Mouse (Mus musculus): Measurements from ENCODE around the gene Arid1b. TPM values are rescaled to one million over a fixed set of nuclear protein-coding genes. Genes with fewer than 3 reads are reported as not detected.
A peak's percentile ranks its signal among the peaks of the same experiment; 100 is the strongest.

Gene Arid1b
- polyA plus RNA-seq, 1 experiment from 2014 or later: 8.7 TPM

DNA sequence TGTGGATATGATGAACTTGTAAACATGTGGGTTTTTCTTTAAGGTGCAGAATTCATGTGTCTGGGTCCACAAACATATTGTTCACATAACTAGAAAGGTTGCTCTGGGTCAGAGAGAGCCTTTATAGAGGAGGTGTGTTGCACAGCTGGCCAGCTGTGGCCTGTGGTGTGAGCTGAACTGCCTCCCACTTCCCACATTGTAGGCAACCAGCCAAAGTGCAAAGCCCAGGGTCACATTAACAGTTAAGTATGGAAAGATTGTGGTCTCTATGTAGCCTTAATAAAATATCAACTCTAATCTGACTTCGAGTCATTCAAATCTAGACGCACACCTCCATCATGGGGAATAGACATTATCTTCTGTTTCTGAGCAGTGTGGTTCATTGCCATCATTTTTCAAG lies 203.0 kb downstream of the Arid1b start:
- WGBS: 94% methylated on average over 2 of the region's 2 CpGs
- H3K36me3 ChIP-seq (ENCODE audit: control insufficient read depth, insufficient read depth, low read length): no peaks in the 10 kb centered on the region
- no peak overlapping the region for H3K27ac ChIP-seq (replicated peaks in 1 of 2; ENCODE audit: control insufficient read depth in 1 of 2, insufficient read depth in 1 of 2, low read depth in 2 of 2, low read length in 2 of 2)
- H3K9ac ChIP-seq (ENCODE audit: low read length): no peak overlapping the region
- no peak for ATAC-seq (ENCODE audit: insufficient number of reproducible peaks, insufficient read depth, low FRiP score, low read depth)
- peaks cover 9 to 32% of the 10 kb centered on the region in 2 experiments for H3K4me1 ChIP-seq (ENCODE audit: control insufficient read depth in 2 of 2, insufficient read depth in 2 of 2, low read length in 2 of 2)
- H3K27me3 ChIP-seq (ENCODE audit: control insufficient read depth, insufficient read depth, low read length): no peaks in the 10 kb centered on the region
- H3K4me2 ChIP-seq (ENCODE audit: low read length): no peak overlapping the region
- no peak overlapping the region for H3K4me3 ChIP-seq (ENCODE audit: control insufficient read depth in 1 of 2, insufficient read depth in 1 of 2, low read depth in 1 of 2, low read length in 2 of 2)
- H3K9me3 ChIP-seq (ENCODE audit: control insufficient read depth, low read length): no peaks in the 10 kb centered on the region

DNA sequence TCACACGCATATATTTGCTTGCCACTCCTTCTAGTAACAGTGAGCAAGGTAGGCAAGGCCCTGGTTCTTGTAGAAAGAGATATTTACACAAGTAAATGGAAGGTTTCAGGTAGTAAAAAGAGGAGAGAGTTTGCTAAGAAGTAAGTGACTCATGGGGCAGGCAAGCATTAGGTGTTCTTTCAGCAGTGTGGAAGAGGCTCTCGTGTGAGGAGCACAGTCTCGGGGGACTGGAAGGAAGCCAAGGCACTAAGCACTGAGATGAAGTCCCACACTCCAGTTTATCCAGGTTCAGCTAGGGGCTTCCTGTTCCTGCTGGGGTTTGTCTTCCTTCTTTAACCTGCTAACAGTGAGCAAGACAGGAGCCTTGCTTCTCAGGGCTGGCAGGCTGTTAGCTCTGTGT lies 203.6 kb downstream of the Arid1b start:
- WGBS: 66% methylated on average over 3 of the region's 3 CpGs
- Histone ChIP-seq H3K9me3 (ENCODE audit: control insufficient read depth, low read length) (no peaks in the 10 kb centered on the region), H3K4me3 (ENCODE audit: control insufficient read depth in 1 of 2, insufficient read depth in 1 of 2, low read depth in 1 of 2, low read length in 2 of 2) (no peak overlapping the region), H3K4me2 (ENCODE audit: low read length) (no peak overlapping the region), H3K27ac (replicated peaks in 1 of 2; ENCODE audit: control insufficient read depth in 1 of 2, insufficient read depth in 1 of 2, low read depth in 2 of 2, low read length in 2 of 2) (no peak overlapping the region), H3K27me3 (ENCODE audit: control insufficient read depth, insufficient read depth, low read length) (no peaks in the 10 kb centered on the region), H3K9ac (ENCODE audit: low read length) (no peak overlapping the region), H3K4me1 (ENCODE audit: control insufficient read depth in 2 of 2, insufficient read depth in 2 of 2, low read length in 2 of 2) (peaks cover 14 to 33% of the 10 kb centered on the region in 2 experiments), H3K36me3 (ENCODE audit: control insufficient read depth, insufficient read depth, low read length) (no peaks in the 10 kb centered on the region)
- no peak for ATAC-seq (ENCODE audit: insufficient number of reproducible peaks, insufficient read depth, low FRiP score, low read depth)

DNA sequence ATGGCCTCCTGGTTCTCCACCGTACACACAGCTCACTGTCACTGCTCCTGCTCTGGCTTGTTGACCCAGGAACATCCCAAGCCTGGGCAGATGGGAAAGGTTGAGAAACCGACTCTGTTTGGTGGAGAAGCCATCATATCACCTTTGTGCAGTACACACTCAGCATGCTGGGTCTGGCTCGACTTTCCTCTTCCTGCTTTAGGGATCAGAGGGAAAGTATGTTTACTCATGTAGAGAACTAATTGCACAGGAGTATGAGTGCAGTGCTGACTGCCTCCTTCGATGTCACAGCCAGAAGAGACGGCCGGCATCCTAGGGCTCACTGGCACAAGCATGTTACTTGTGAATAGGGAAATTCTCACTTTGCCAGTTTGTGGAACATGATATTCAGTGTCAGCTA lies 204.1 kb downstream of the Arid1b start:
- Histone ChIP-seq H3K4me2 (ENCODE audit: low read length) (no peak overlapping the region), H3K27me3 (ENCODE audit: control insufficient read depth, insufficient read depth, low read length) (no peaks in the 10 kb centered on the region), H3K4me1 (ENCODE audit: control insufficient read depth in 2 of 2, insufficient read depth in 2 of 2, low read length in 2 of 2) (peaks cover 12 to 33% of the 10 kb centered on the region in 2 experiments), H3K36me3 (ENCODE audit: control insufficient read depth, insufficient read depth, low read length) (no peaks in the 10 kb centered on the region), H3K9ac (ENCODE audit: low read length) (no peak overlapping the region), H3K4me3 (ENCODE audit: control insufficient read depth in 1 of 2, insufficient read depth in 1 of 2, low read depth in 1 of 2, low read length in 2 of 2) (no peak overlapping the region), H3K9me3 (ENCODE audit: control insufficient read depth, low read length) (no peaks in the 10 kb centered on the region), H3K27ac (replicated peaks in 1 of 2; ENCODE audit: control insufficient read depth in 1 of 2, insufficient read depth in 1 of 2, low read depth in 2 of 2, low read length in 2 of 2) (no peak overlapping the region)
- ATAC-seq (ENCODE audit: insufficient number of reproducible peaks, insufficient read depth, low FRiP score, low read depth): no peak
- WGBS: 73% methylated on average over 6 of the region's 6 CpGs

DNA sequence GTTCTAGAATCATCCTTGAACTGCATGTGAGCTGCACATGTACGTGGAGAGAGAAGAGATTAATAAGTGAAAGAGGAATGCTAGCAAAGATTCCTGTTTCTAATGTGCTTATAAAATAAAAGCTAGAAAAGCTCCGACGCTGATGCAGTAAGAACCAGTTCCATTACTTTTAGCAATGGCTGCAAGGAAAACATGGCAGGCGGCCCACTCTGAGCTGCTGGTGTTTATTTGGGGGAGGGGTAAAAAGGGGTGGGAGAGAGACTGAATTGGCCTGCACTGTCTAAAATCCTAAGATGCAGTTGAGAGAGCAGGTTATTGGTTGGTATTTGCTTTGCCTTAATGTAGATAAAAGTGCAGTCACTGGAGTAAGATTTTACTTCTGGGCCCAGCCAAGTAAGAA lies 204.7 kb downstream of the Arid1b start:
- H3K27ac ChIP-seq (replicated peaks in 1 of 2; ENCODE audit: control insufficient read depth in 1 of 2, insufficient read depth in 1 of 2, low read depth in 2 of 2, low read length in 2 of 2): no peak overlapping the region

DNA sequence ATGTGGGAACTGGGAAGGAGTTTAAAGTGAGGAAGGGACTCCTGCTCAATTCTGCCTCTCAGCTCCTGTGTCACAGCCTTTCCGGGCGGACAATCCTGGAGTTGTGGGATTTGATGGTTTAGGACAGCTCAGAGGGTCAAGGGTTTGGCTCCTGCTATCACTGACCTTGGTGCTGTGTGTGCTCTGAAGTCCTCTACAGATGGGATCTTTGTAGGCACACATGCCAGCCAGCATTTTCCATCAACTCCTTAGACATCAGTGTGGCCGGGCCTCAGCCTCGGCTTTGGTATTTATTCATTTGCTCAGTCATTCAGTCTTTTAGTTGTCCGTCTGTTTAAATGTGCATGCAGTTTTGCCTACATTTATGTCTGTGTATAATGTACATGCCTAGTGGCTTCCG lies 206.5 kb downstream of the Arid1b start:
- peaks cover 10 to 27% of the 10 kb centered on the region in 2 experiments for H3K4me1 ChIP-seq (ENCODE audit: control insufficient read depth in 2 of 2, insufficient read depth in 2 of 2, low read length in 2 of 2)
- H3K36me3 ChIP-seq (ENCODE audit: control insufficient read depth, insufficient read depth, low read length): no peaks in the 10 kb centered on the region
- no peaks in the 10 kb centered on the region for H3K27me3 ChIP-seq (ENCODE audit: control insufficient read depth, insufficient read depth, low read length)
- no peak for ATAC-seq (ENCODE audit: insufficient number of reproducible peaks, insufficient read depth, low FRiP score, low read depth)
- H3K4me2 ChIP-seq (ENCODE audit: low read length): no peak overlapping the region
- H3K27ac ChIP-seq (replicated peaks in 1 of 2; ENCODE audit: control insufficient read depth in 1 of 2, insufficient read depth in 1 of 2, low read depth in 2 of 2, low read length in 2 of 2): no peak overlapping the region
- no peak overlapping the region for H3K9ac ChIP-seq (ENCODE audit: low read length)
- no peak overlapping the region for H3K4me3 ChIP-seq (ENCODE audit: control insufficient read depth in 1 of 2, insufficient read depth in 1 of 2, low read depth in 1 of 2, low read length in 2 of 2)
- H3K9me3 ChIP-seq (ENCODE audit: control insufficient read depth, low read length): no peaks in the 10 kb centered on the region
- WGBS: 87% methylated on average over 6 of the region's 6 CpGs

More for the DNA sequence above, 204.7 kb downstream of the Arid1b start:
- no peaks in the 10 kb centered on the region for H3K36me3 ChIP-seq (ENCODE audit: control insufficient read depth, insufficient read depth, low read length)
- WGBS: 89% methylated on average over 4 of the region's 4 CpGs
- H3K27me3 ChIP-seq (ENCODE audit: control insufficient read depth, insufficient read depth, low read length): no peaks in the 10 kb centered on the region
- H3K9me3 ChIP-seq (ENCODE audit: control insufficient read depth, low read length): no peaks in the 10 kb centered on the region
- no peak for ATAC-seq (ENCODE audit: insufficient number of reproducible peaks, insufficient read depth, low FRiP score, low read depth)
- H3K9ac ChIP-seq (ENCODE audit: low read length): no peak overlapping the region
- peaks cover 14 to 29% of the 10 kb centered on the region in 2 experiments for H3K4me1 ChIP-seq (ENCODE audit: control insufficient read depth in 2 of 2, insufficient read depth in 2 of 2, low read length in 2 of 2)
- H3K4me3 ChIP-seq (ENCODE audit: control insufficient read depth in 1 of 2, insufficient read depth in 1 of 2, low read depth in 1 of 2, low read length in 2 of 2): no peak overlapping the region
- H3K4me2 ChIP-seq (ENCODE audit: low read length): no peak overlapping the region

DNA sequence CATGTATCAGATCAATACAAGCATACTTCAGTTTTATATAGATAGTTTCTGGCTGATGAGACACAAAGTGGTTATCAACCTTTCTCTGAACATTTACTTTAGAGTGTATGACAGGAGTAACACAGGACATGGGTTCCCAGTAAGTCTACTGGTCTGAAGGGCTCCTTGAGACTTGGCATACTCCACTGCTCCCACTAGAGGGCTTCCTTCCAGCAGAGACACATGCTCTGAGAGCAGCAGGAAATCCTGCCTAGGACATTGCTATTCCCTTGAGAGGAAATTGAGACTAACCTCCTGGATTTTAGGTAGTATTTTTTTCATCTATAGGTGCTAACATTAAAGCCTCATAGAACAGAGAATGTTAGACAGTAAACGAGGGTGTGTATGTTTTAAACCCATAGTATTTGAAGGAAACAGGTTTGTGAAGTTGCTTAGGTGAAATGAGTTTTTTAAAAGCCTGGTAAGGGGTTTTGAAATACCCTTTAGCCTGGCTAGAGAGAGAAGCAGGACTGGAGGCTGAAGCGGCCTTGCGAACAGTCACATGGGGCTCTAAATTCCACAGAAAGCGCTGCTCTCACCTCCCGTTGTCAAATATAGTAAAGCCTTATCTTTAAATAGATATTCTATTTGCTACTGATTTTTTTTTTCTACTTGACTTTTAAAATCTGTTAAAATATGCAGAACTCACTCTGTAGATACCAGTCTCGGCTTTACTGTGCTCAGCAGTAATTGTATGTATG lies 207.9 kb downstream of the Arid1b start:
- Histone ChIP-seq H3K4me1 (ENCODE audit: control insufficient read depth in 2 of 2, insufficient read depth in 2 of 2, low read length in 2 of 2) (peaks cover 14 to 35% of the 10 kb centered on the region in 2 experiments), H3K27ac (replicated peaks in 1 of 2; ENCODE audit: control insufficient read depth in 1 of 2, insufficient read depth in 1 of 2, low read depth in 2 of 2, low read length in 2 of 2) (peak overlapping the region; percentile 55 to 61), H3K9me3 (ENCODE audit: control insufficient read depth, low read length) (no peaks in the 10 kb centered on the region), H3K27me3 (ENCODE audit: control insufficient read depth, insufficient read depth, low read length) (no peaks in the 10 kb centered on the region), H3K36me3 (ENCODE audit: control insufficient read depth, insufficient read depth, low read length) (no peaks in the 10 kb centered on the region), H3K9ac (ENCODE audit: low read length) (no peak overlapping the region), H3K4me2 (ENCODE audit: low read length) (peak overlapping the region; percentile 35), H3K4me3 (ENCODE audit: control insufficient read depth in 1 of 2, insufficient read depth in 1 of 2, low read depth in 1 of 2, low read length in 2 of 2) (no peak overlapping the region)
- WGBS: 16% methylated on average over 6 of the region's 6 CpGs
- no peak for ATAC-seq (ENCODE audit: insufficient number of reproducible peaks, insufficient read depth, low FRiP score, low read depth)

DNA sequence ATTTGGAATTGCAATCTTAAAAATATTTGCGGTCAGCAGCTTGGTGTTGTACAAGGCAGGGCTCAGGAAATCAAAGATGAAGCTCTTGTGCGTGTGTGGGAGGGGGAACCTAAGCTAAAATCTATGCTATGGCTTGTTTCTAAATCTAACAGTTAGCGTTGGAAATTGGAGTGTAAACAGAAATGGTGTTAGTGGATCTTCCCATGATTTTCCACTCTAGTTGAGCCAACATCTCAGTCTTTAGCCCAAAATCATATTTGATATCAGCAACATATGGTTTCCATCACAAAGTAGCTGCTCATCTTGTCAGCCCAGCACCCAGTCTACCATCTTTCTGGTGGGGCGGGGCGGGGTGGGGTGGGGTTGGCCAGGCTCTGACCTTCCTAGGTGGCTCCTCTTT lies 208.6 kb downstream of the Arid1b start:
- WGBS: 82% methylated on average over 5 of the region's 5 CpGs
- H3K4me1 ChIP-seq (ENCODE audit: control insufficient read depth in 2 of 2, insufficient read depth in 2 of 2, low read length in 2 of 2): peaks cover 14 to 35% of the 10 kb centered on the region in 2 experiments
- H3K4me2 ChIP-seq (ENCODE audit: low read length): peak overlapping the region; percentile 35; the same call in 1 of the 2 replicates

More for the DNA sequence above, 208.6 kb downstream of the Arid1b start:
- ATAC-seq (ENCODE audit: insufficient number of reproducible peaks, insufficient read depth, low FRiP score, low read depth): no peak
- Histone ChIP-seq H3K9me3 (ENCODE audit: control insufficient read depth, low read length) (no peaks in the 10 kb centered on the region), H3K4me3 (ENCODE audit: control insufficient read depth in 1 of 2, insufficient read depth in 1 of 2, low read depth in 1 of 2, low read length in 2 of 2) (no peak overlapping the region), H3K36me3 (ENCODE audit: control insufficient read depth, insufficient read depth, low read length) (no peaks in the 10 kb centered on the region), H3K27me3 (ENCODE audit: control insufficient read depth, insufficient read depth, low read length) (no peaks in the 10 kb centered on the region), H3K27ac (replicated peaks in 1 of 2; ENCODE audit: control insufficient read depth in 1 of 2, insufficient read depth in 1 of 2, low read depth in 2 of 2, low read length in 2 of 2) (peak overlapping the region; percentile 27 to 61; a peak in 1 of 4 replicates), H3K9ac (ENCODE audit: low read length) (no peak overlapping the region)

All from heart, embryonic 14.5 days (tissue).